Mouse (Mus musculus) pancreas, adult 10 weeks (tissue): Measurements from ENCODE around the gene Coq7. TPM values are rescaled to one million over a fixed set of nuclear protein-coding genes. Genes with fewer than 3 reads are reported as not detected.

Experiments used
- polyA plus RNA-seq: library from polyadenylated mRNA; stranded (reverse); fragments of 350-450 nt; fragmentation: Illumina TruSeq; extraction: RNeasy Lipid Tissue Mini Kit (QIAGEN cat#74804); gene quantifications from one replicate; pipeline ENCODE4 v1.2.3, GENCODE M21; 2015; ENCODE audit warnings: low read depth, low replicate concordance; ENCODE audit not compliant: insufficient read depth

Coq7 gene
- polyA plus RNA-seq, result 4.2 TPM

GRCm38 (mm10) chr7:118533178-118533578 lies at the start of gene Coq7:
Coq7 (minus strand) TSS chr7:118533356.

GRCm38 (mm10) chr7:118491431-118492147 lies 41.6 kb downstream of the Coq7 start, which contains the start of gene Itpripl2:
Itpripl2 (minus strand) TSS chr7:118491975.

Other genes with a start within 250 kb of the Coq7 start
- 0.63 TPM for gene Syt17, start 85.1 kb downstream of the Coq7 start, polyA plus RNA-seq
- 5.2 TPM for gene Itpripl2, start 41.4 kb downstream of the Coq7 start, polyA plus RNA-seq
- 0.46 TPM for gene Tmc7, start 51.4 kb upstream of the Coq7 start, polyA plus RNA-seq
- gene Tmc5, start 63.9 kb upstream of the Coq7 start, polyA plus RNA-seq, result not detected
- gene Gde1, start 172.4 kb upstream of the Coq7 start, polyA plus RNA-seq, result 18.4 TPM
- 3.3 TPM for gene Ccp110, start 179.2 kb upstream of the Coq7 start, polyA plus RNA-seq
- 15.5 TPM for gene Vps35l, start 206.9 kb upstream of the Coq7 start, polyA plus RNA-seq